Mouse (Mus musculus) induced T-regulatory cell, adult 2 months (primary cell): ENCODE results near the gene Csrp1.

Experiments
- DNase-seq: peaks from one replicate; pipeline ENCODE4 v3.0.0-alpha.2; 2012; ENCODE audit warnings: low read depth

Gene Csrp1

GRCm38 (mm10) chr1:135698046-135698445 is 21.8 kb upstream of the Csrp1 start:
- no peak for DNase-seq

- DNase-seq = no peak
Measured at GRCm38 (mm10) chr1:135698451-135698921, 21.4 kb upstream of the Csrp1 start.

GRCm38 (mm10) chr1:135698996-135699705 is 20.7 kb upstream of the Csrp1 start:
- peak; percentile 43 for DNase-seq

GRCm38 (mm10) chr1:135699892-135700291 is 20.0 kb upstream of the Csrp1 start:
- no peak for DNase-seq

GRCm38 (mm10) chr1:135700605-135701004 is 19.3 kb upstream of the Csrp1 start:
- DNase-seq = peak; percentile 87

DNA sequence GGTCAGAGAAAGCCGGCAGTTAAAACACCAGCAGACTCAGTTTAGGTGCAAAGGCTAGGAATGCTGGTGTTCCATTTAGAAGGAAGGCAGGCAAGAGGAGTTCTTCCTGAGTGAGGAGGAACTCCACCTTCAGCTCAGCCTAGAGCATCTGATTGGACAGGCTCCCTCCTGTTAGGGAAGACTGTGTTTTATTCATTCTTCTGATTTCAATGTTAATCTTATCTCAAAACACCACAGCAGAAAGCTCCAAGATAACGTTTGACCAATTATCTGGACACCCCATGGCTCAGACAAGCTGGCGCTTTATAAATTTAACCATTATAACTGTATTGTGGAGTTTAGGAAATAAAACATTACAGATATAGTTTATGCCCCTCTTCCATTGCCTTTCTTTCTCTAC is 18.5 kb upstream of the Csrp1 start:
- no peak for DNase-seq

DNA sequence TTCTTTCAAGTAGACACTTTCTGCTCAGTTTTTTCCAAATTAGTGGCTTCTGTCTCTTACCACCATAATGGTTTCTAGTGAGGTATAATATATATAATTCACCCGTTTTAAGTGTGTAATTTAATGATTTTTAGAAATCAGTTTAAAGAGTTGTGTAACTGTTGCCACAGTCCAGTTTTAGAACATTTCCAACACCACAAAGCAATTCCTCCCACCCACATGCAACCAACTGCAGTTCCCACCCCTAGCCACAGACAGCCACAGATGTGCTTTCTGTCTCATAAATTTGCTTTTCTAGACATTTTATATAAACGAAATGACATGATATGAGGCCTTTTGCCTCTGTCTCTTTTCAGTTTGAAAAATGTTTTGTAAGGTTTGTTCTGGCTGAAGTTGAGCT is 17.1 kb upstream of the Csrp1 start:
- DNase-seq = no peak

DNA sequence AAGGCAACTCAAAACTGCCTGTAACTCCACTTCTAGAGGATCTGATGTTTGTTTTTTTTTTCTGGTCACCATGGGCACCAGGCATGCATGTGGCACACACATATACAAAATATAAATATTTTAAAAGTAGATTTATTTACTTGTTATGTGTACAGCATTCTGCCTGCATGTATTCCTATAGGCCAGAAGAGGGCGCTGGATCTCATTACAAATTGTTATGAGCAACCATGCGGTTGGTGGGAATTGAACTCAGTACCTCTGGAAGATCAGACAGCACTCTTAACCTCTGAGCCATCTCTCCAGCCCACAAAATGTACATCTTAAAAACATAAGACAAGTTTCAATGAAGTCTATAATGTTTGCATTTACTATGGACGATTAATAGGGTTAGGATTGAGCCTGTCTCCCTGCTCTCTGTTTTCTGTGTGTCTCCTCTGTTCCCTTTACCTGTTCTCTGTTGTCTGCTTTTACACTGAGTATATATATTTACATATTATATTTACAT is 15.5 kb upstream of the Csrp1 start:
- peak; percentile 46 for DNase-seq

- no peak for DNase-seq
Measured at GRCm38 (mm10) chr1:135708369-135708768, 11.5 kb upstream of the Csrp1 start.

DNA sequence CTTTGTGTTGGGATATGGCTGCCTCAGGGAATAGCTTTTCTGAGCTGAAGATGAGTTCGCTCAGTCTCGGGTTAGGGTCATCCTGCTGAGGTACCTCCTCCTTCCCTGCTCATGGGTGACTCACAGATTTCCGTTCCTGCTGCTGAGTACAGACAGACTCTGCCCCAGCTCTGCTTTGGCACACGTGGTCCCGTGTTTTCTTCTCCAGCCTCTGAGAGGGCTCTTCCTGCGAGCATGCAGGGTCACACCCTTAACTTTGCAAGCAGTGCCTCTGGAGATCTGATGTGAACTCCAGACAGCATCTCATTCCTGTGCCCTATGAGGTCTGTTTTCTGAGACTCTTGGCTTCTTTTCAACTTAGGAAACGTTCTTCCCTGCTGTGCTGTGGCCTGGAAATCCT is 8.7 kb upstream of the Csrp1 start:
- DNase-seq = no peak

- no peak for DNase-seq
Measured at GRCm38 (mm10) chr1:135714028-135714815, 5.6 kb upstream of the Csrp1 start.

DNA sequence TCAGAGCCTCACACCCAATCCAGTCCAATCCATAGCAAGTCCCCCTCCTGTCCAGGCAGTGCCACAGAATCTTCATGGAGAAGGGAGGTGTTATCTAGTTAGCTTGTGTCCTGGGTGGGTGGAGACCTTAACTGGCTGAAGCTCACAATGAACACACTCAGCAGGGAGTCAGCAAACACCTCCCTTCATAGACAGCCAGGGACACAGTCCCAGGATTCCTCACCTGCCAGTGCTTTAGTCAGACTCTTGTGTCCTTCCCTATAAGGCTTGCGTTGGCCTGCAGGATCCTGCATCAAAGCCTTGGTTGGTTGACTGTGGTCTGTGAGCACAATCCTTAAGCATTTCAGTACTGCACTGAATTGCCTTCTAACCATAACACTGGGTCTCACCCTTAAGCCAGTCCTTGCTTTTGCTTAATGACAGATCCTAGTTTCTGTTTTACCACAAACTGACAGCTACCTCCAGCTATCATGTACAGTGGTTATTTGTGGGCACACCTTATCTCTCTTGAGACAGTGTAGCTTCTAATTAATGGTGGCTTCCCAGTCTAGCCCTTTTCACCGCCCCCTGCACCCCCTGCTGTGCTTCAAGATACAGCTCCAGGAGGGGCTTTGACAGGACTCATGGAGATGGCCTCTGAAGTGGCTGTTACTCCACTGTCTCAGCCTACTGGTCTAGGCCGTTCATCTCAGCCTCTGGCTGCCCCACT is 4.8 kb upstream of the Csrp1 start:
- DNase-seq = no peak

DNA sequence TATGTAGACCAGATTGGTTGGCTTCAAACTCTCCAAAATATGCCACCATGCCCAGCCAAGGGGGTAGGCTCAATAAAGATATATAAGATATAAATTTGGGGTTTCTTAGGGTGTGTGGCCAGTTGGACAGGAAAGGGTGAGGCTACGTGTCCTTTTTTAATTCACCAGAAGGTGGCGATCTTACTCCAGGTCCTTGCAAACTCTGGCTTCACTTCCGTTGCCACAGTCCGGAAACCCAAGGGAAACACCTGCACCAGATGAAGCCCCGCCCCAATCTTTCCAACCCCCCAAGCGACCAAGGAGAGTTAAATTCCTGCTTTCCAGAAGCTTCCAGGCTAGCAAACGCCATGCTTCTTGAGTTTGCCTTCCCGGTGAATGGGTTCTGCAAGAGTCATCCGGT is 375 bp upstream of the Csrp1 start:
- DNase-seq = peak; percentile 95

DNA sequence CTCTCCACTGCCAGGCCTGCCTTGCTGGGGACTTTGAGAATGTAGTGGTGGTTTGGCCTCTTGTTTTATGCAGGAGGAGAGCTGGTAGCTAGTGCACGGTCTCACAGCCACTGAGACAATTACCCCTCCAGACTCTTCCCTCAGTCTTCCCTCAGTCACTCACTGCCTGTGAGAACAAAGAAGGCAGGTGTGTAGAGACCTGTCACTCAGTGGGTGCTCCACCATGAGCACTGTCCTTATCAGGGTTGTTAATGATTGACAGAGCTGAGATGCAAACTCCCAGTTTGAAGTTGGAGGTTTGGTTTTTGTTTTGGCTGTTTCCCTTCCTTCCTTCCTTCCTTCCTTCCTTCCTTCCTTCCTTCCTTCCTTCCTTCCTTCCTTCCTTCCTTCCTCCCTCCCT is 3.2 kb downstream of the Csrp1 start:
- no peak for DNase-seq

GRCm38 (mm10) chr1:135724134-135724533 is 4.3 kb downstream of the Csrp1 start:
- DNase-seq = no peak

- peak; percentile 37 for DNase-seq
Measured at GRCm38 (mm10) chr1:135725324-135725723, 5.5 kb downstream of the Csrp1 start.

DNA sequence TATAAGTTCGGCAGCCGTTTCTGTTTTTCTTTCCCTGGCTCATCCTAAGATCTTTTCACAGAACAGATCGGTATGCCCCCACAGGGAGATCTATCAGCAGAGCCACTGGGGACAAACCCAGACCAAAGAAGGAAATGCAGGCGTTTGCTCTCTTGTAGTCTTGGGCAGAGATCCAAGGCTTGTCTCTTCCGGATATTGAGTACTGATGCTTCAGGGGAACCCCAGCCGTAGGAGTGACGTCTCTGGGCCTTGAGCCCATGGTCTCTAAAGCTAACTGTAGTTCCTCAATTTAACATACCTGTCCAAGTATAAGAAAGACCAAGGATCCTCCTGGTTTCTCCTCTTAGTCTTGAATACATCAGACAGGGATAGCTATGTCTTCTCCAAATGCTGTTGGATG is 6.1 kb downstream of the Csrp1 start:
- peak; percentile 82 for DNase-seq

DNA sequence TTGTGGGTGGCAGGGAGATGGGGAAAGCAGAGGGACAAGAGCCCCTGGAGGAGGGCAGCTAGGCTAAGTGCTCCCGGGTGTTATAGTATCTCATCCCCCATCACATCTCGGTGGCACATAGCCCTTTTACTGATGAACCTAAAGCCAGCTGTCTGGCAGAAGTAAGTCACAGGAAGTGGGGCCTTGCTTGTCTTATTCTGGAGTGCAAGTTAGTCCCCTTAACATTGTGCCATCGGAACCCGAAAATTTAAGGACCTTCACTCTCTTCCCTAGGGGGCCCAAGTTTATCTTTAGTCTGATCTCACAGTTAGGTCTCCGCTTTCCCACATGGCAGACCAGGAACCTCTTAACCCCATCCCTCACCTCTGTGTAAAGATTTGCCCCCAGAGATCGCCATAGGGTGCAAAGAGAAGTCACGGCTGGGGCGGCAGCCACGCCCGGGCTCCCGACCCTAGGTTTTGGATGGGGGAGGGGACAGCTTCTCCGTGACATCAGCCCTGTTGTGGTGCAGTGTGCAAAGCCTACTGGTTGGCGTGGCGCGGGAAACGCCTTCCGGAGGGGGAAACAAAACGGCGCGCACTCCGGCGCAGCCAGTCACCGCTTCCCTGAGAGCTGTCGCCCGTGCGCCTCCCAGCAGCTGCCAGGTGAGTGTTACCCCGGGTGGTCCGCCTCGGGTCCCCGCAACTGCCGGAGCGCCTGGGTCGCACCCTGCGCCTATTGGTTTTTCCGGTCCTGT is 8.9 kb downstream of the Csrp1 start:
- DNase-seq = peak; percentile 96

DNA sequence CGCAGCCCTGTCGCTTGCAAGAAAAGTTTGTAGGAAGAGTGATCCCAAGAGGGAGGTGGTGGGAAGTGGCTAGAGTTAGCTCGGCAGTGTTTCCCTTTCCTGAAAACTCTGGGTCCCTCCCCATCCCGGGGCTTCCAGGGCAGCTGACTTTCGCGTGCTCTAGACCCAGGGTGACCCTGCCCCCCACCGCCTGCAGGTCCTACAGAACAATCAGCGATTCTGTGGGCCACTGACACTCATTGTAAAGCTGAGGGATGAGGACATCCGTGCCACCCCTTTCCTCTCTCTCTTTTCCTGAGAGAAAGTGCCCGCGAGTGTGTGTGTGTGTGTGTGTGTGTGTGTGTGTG is 9.5 kb downstream of the Csrp1 start:
- no peak for DNase-seq

- DNase-seq = peak; percentile 49
Measured at GRCm38 (mm10) chr1:135729821-135730220, 10.0 kb downstream of the Csrp1 start.

- peak; percentile 57 for DNase-seq
Measured at GRCm38 (mm10) chr1:135730296-135730695, 10.4 kb downstream of the Csrp1 start.

GRCm38 (mm10) chr1:135731393-135731792 is 11.5 kb downstream of the Csrp1 start:
- DNase-seq = no peak
